Mouse (Mus musculus): ENCODE measurements around the gene Timm8a1. TPM values are rescaled to one million over a fixed set of nuclear protein-coding genes. Genes with fewer than 3 reads are reported as not detected.

Timm8a1 gene
- polyA plus RNA-seq (2012; rRNA removed), result 11.3 and 12.8 TPM in 2 replicates

DNA sequence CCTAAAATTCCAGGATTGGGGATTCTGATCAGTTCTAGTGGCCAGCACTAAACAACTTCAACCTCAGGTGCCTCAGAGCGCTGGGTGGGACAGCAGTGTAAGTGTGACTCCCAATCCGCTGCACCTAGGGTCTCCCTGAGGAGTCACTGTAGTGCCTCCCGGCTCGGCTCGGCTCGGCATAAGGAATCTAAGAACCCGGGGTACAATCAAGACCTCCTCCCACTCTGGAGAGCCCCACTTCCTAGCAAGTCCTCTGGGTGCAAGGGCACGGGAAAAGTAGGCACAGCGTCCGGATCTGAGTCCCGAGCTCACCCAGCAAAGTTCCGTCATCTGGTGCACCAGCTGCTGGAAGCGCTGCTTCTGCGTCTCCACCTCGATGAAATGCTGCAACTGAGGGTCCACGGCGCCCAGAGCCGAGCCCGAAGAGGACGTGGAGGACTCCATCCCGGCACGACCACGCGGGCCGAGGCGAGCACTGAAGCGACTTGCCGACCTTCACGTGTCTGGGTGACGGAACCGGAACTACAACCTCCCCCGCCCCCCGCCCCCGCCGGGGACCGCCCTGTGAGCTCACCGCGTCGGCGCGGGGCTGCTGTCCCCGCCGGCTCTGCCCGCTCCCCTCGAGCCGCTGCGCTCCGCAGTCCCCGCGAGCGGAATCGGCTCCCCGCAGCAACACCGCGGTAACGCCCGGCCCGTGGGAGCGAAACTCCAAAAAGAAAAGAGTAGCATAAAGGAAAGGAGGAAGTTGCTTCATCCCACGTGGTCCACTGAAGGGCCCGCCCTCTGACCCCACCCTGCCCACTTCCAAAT is at the start of gene Timm8a1:
TSS of gene Timm8a1 (minus strand) at position 721 of the 810 bp plus-strand sequence.
- TF ChIP-seq CTCF (IDR thresholded peaks at IDR 0.05; ENCODE audit: borderline replicate concordance, extremely low read depth, insufficient read depth, insufficient read length), result no peak
- 0 out of 2 replicates have a peak, but pooled peaks have one; percentile 15 for TF ChIP-seq POLR2A (IDR thresholded peaks at IDR 0.05; ENCODE audit: borderline replicate concordance, extremely low read depth, insufficient read depth, insufficient read length, poor library complexity, severe bottlenecking)

DNA sequence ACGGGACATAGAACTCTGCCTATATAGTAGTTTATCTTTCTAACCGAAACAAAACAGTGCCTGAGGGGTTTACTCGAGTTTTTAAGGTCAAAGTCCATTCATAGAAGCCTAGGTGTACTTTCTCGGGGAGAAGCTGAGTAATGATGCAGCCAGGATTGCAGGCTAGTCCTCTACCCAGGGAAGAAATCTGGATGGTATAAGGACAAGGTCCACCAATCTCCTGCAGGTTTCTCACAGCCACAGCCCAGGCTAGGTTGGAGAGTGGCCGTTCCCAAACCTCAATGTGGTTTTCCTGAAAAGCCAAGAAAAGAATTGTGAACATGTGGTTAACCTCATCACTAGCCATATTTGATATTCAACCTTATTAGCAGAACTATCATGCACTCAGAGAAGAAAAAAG is 48.2 kb upstream of the Timm8a1 start:
- no peak for TF ChIP-seq CTCF (IDR thresholded peaks at IDR 0.05; ENCODE audit: borderline replicate concordance, extremely low read depth, insufficient read depth, insufficient read length)
- TF ChIP-seq POLR2A (IDR thresholded peaks at IDR 0.05; ENCODE audit: borderline replicate concordance, extremely low read depth, insufficient read depth, insufficient read length, poor library complexity, severe bottlenecking), result no peak
- no peak for DNase-seq (ENCODE audit: low read depth)

More for the DNA sequence above, at the start of gene Timm8a1:
- peak; percentile 75 for DNase-seq (ENCODE audit: low read depth)

DNA sequence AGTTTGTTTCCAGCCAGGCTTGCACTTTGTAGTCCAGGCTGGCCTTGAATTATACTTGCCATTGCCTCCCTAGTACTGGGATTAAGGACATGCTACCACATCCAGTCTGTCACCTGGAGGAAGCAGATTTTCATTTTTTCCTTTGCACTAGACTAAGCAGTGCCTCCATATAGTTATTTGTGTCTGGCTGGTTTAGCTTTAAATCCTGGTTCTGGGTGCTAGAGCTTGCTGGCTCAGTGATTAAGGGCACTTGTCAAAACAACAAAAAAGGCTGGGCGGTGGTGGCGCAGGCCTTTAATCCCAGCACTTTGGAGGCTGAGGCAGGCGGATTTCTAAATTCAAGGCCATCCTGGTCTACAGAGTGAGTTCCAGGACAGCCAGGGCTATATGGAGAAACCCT is 47.3 kb upstream of the Timm8a1 start:
- DNase-seq (ENCODE audit: low read depth), result no peak
- TF ChIP-seq CTCF (IDR thresholded peaks at IDR 0.05; ENCODE audit: borderline replicate concordance, extremely low read depth, insufficient read depth, insufficient read length), result no peak

DNA sequence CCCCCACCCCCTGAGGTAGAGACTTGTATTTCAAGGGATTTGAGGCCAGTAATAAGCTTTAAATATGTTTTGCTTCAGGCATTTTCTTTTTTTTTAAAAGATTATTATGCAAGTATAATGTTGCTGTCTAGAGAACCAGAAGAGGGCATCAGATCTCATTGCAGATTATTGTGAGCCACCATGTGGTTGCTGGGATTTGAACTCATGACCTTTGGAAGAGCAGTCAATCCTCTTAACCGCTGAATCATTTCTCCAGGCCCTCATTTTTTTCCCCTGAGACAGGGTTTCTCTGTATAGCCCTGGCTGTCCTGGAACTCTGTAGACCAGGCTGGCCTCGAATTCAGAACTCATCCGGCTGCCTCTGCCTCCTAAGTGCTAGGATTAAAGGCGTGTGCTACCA is 46.6 kb upstream of the Timm8a1 start:
- no peak for DNase-seq (ENCODE audit: low read depth)
- no peak for TF ChIP-seq POLR2A (IDR thresholded peaks at IDR 0.05; ENCODE audit: borderline replicate concordance, extremely low read depth, insufficient read depth, insufficient read length, poor library complexity, severe bottlenecking)
- TF ChIP-seq CTCF (IDR thresholded peaks at IDR 0.05; ENCODE audit: borderline replicate concordance, extremely low read depth, insufficient read depth, insufficient read length), result no peak

DNA sequence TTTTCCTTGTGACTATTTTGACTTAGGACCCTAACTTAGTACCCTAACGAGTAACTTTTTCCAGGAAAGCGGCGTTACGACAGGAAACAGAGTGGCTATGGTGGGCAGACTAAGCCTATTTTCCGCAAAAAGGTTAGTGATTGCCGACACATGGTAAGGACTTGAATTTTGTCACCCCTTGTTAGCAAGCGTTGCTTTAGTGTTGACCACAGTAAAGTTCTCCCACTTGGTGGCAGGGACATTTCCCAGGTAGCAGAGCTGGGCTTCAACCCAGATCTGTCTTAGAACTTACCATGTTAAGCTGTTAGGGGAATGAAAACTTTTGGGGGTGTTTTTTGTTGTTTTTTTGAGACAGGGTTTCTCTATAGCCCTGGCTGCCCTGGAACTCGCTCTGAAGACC is 44.8 kb upstream of the Timm8a1 start:
- DNase-seq (ENCODE audit: low read depth), result no peak

DNA sequence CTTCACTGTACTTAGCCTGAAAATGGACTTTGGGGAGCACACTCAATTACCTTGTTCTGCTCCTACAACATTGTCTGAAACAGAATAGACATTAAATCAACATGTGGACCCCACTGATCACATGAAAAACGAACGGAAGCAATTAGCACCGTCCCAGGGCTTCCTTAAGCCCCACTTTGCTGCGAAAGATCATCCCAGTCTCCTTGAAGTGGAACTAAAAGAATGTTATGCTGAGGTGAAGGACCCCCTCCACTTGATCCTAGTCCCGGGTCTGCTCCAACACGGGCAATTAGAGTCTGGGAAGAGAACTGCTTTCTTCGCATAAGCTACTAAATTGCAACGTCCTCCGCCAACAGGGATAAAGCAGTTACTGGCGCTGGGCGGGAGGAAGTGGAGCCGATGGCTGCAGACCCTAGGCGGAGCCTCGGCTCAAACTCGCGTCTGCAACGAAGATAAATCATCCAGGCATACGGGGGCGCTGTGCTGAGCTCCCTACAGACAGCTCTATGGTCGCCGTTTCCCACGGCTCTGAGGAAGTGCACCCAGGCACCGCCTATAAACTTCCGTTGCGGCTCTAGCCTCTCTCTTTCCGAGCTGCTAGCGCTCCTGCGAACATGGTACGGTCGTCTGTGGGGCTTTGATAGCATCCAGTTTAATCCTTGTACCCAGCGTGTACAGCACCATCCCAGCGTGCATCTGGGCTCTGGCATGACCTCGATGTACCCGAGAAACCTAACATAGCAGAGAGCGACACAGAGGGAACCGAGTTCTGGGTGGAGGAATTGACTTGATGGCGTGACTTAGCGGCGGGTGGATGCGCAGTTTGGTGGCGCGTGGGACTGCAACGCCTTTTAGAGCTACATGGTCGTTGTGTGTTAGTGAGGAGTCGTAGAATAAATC is 43.7 kb upstream of the Timm8a1 start, which contains the start of gene Rpl36a:
TSS of gene Rpl36a (plus strand) at position 552 of the 900 bp plus-strand sequence.
- peak; percentile 70; the same call in 1 of the 2 replicates for TF ChIP-seq POLR2A (IDR thresholded peaks at IDR 0.05; ENCODE audit: borderline replicate concordance, extremely low read depth, insufficient read depth, insufficient read length, poor library complexity, severe bottlenecking)
- peak; percentile 68 for TF ChIP-seq CTCF (IDR thresholded peaks at IDR 0.05; ENCODE audit: borderline replicate concordance, extremely low read depth, insufficient read depth, insufficient read length)

More for the DNA sequence above, 44.8 kb upstream of the Timm8a1 start:
- TF ChIP-seq CTCF (IDR thresholded peaks at IDR 0.05; ENCODE audit: borderline replicate concordance, extremely low read depth, insufficient read depth, insufficient read length) (no peak), POLR2A (IDR thresholded peaks at IDR 0.05; ENCODE audit: borderline replicate concordance, extremely low read depth, insufficient read depth, insufficient read length, poor library complexity, severe bottlenecking) (no peak)

DNA sequence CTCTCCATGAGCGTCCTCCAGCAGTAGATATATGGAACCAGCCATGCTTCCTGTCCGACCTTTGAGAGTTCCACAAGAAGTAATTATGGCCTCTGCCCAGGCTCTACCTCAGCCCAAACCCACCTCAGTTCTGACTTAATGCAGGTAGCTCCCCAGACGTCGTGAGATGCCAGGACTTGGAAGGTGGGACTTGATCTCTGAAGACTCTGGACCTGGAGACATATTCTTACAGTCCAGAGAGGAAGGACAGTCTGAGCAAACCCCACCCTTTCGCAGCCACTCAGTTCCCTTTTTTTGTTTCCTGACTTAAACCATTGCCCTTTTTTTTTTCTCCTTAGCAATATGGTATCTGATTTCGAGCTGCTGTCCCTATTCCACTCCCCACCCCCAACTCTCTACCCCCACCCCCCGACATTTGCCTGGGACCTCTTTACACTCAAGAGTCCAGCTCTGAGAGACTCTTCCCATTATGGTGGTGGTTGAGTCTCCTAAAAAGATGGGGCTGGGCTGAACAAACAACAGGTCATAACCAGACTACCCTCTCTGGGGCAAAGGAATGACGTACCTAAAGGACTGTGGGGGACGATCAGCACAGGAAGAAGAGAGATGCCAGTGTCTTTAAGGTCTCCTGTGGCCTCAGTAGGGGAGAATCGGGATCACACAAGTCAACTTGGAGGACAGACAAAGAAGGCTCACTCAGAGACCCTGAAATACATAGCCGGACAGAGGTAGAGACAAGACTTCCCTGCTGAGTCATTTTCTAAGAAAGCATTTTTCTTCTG is 41.4 kb upstream of the Timm8a1 start, which contains the start of gene Btk:
TSS of gene Btk (minus strand) at position 683 of the 782 bp plus-strand sequence.
- no peak for TF ChIP-seq POLR2A (IDR thresholded peaks at IDR 0.05; ENCODE audit: borderline replicate concordance, extremely low read depth, insufficient read depth, insufficient read length, poor library complexity, severe bottlenecking)
- TF ChIP-seq CTCF (IDR thresholded peaks at IDR 0.05; ENCODE audit: borderline replicate concordance, extremely low read depth, insufficient read depth, insufficient read length), result no peak
- DNase-seq (ENCODE audit: low read depth), result no peak

More for the DNA sequence above, 43.7 kb upstream of the Timm8a1 start, which contains the start of gene Rpl36a:
- DNase-seq (ENCODE audit: low read depth), result peak; percentile 98

DNA sequence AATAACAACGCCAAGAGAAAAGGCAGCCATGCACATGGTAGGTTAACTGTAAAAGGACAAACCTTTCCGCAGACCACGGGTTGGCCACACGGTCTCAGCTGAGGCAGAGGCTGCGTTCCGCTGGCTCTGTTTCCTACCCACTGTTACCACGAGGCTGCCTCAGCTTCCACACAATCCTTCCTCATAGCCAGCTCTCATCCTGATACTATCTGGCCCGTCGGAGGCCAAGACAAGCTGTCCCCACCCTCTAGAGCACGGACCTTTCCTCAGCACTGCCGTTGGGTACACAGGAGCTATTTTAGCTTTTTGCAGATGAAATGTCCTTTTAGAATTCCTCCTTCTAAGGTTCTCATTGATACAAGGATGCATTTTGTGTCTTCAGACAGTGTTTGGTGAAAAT is 40.6 kb upstream of the Timm8a1 start:
- TF ChIP-seq CTCF (IDR thresholded peaks at IDR 0.05; ENCODE audit: borderline replicate concordance, extremely low read depth, insufficient read depth, insufficient read length) (no peak), POLR2A (IDR thresholded peaks at IDR 0.05; ENCODE audit: borderline replicate concordance, extremely low read depth, insufficient read depth, insufficient read length, poor library complexity, severe bottlenecking) (no peak)
- DNase-seq (ENCODE audit: low read depth), result no peak

DNA sequence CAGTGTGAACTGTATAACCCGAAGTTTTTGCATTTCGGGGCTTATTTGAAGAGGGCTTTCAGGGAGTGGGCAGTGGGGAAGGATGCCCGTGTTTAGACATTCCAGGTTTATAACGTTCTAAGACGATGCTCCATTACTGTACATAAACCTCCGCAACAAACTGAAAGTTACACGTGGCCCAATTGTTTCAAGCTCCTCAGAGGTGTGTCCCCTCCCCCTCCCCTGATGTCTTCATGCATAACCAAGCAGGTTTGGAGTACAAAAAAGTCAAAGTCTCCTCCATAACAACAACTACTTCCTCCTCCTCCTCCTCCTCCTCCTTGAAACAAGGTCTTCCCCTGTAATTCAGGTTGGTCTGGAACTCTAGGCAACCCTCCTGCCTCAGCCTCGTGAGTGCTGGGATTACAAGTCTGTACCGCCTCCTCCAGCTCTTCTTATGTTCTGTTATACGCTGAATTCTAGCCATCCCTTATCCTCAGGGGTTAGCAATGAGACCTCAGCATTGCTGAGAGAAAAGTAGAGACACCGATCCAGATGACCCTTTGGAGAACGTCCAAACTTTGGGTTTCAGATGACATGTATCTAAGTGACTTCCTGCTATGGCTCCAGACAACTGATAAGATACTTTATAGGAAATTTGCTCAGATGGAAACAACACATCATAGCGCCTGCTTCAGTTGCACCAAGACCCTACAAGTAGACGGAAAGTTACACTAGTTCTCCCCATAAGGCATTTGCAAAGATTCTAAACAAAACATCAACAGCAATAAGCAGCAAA is 39.1 kb upstream of the Timm8a1 start:
- TF ChIP-seq POLR2A (IDR thresholded peaks at IDR 0.05; ENCODE audit: borderline replicate concordance, extremely low read depth, insufficient read depth, insufficient read length, poor library complexity, severe bottlenecking) (no peak), CTCF (IDR thresholded peaks at IDR 0.05; ENCODE audit: borderline replicate concordance, extremely low read depth, insufficient read depth, insufficient read length) (no peak)
- DNase-seq (ENCODE audit: low read depth), result no peak

DNA sequence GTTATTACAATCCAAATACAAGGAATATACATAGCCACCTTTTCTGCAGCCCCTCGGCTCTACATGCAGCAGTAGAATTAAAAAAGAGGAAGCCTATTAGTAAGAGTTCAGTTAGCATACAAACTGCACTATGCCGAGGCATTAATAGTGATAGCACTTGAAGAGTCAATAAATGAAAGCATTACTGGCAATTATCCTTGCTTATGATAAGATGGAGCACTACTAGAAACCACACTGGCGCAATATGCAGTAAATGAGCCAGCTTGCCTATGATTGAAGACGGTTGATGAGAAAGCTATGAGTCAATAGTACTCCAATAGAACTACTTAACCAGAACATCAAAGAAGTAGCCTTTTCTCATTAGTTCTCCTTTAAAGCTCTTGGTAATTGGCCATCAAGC is 36.2 kb upstream of the Timm8a1 start:
- no peak for DNase-seq (ENCODE audit: low read depth)
- no peak for TF ChIP-seq CTCF (IDR thresholded peaks at IDR 0.05; ENCODE audit: borderline replicate concordance, extremely low read depth, insufficient read depth, insufficient read length)
- no peak for TF ChIP-seq POLR2A (IDR thresholded peaks at IDR 0.05; ENCODE audit: borderline replicate concordance, extremely low read depth, insufficient read depth, insufficient read length, poor library complexity, severe bottlenecking)
